Mouse (Mus musculus) adrenal gland, postnatal 14 days (tissue): ENCODE results near the gene Slc22a23. TPM values are rescaled to one million over a fixed set of nuclear protein-coding genes. Genes with fewer than 3 reads are reported as not detected.
A peak's percentile ranks its signal among the peaks of the same experiment; 100 is the strongest.

ENCODE experiments used
- DNase-seq: peaks from one replicate; pipeline ENCODE4 v3.0.0; 2021; ENCODE audit warnings: mixed read lengths
- total RNA-seq: library from RNA; stranded (reverse); gene quantifications from 2 replicates; pipeline ENCODE4 v1.2.3, GENCODE M21; 2021

Slc22a23 gene
- total RNA-seq, 1 experiment from 2014 or later = 11.3 TPM

- peak; percentile 13 for DNase-seq
Observed at GRCm38 (mm10) chr13:34343719-34344375, 1.1 kb downstream of the Slc22a23 start.

GRCm38 (mm10) chr13:34342286-34342890 is 2.6 kb downstream of the Slc22a23 start:
- DNase-seq = no peak

- DNase-seq = no peak
Observed at GRCm38 (mm10) chr13:34336895-34337294, 8.1 kb downstream of the Slc22a23 start.

DNA sequence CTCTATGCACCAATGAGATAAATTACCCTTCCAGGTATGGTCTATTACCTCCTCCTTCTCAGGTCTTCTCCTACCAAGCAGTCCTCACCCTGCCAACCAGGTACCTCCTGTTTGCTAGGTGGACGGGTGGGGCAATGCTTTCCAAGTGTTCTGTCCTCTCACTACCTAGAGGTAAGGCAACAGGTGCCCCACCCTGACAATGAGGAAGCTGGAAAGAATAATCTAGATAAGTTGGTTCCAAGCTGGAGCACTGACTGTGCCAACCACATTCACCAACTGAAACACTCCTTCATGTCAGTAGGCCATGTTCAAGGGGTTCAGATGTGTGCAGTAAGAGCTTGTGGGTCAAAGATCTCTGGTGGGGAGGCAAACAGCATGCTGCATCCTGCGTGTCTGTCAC is 10.1 kb downstream of the Slc22a23 start:
- no peak for DNase-seq

- DNase-seq = peak; percentile 67
Observed at GRCm38 (mm10) chr13:34332762-34333161, 12.2 kb downstream of the Slc22a23 start.

DNA sequence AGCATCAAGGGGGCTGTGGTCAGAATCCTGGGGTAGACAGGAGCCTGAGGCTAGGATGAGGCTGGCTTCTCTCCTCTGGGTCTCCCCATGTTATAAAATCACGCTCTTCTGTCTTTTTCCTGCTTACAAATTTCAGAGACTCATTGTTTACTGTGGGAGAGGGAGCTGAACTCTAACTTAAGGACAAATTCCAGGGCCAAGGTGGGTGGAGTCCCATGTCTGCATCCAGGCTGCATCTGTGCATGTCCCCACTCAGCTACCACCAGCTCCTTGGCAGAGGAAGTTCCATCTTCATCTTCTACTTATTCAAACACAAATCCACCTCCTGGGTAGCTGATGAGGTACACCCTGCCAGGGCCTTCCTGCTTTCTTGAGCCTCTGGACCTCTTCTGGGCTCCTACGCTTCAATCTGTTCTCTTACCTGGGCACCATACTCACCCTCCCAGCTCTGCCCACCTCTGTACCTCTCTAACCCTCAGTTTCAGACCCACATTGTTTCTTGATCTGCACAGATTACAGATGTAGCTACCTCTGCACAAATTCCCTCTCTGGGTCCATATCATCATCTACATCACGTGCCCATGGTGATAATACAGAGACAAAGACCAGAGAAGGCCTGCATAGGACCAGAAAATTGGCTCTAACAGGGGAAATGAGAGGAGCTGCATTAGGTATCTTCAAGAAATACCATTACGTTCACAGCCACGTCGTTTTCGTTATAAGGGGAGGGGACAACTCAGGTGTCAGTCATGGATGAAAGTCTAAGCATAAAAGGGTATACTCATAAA is 13.4 kb downstream of the Slc22a23 start:
- DNase-seq = no peak

DNA sequence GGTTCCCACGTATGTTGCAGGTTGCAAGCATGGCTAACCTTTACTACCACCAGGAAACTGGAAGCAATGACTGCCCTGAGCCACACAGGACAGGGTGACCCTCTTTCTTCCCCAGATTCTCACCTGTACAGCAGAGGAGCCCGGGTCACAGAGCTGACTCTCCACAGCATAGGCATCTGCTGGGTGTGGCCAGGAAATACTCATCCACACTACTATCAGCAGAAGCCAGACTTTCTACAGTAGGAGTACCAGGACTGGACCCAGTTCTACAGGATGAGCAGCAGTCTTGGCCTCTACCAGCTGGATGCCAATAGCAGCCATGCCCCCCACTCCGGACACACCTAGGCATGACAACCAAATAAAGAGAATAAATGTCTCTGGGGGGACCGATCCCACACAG is 15.4 kb downstream of the Slc22a23 start:
- no peak for DNase-seq

DNA sequence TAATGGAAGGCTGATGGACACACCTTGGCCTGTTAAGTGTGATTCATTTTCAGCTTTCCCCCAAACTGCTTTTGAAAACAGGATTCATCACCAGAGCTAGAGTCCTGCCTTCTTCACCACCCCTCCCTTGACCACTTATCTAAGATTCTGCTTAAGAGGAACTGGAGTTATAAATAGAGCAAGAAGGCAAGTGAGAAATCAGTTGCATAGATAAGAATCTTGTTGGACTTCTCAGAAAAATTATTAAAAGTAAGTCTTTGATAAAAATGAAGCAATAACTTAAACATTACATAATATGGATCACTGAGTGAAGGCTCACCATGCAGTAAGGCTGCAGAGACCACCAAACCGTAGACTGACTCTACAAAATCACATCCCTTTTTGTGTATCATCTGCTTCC is 18.0 kb downstream of the Slc22a23 start:
- no peak for DNase-seq

GRCm38 (mm10) chr13:34323361-34323760 is 21.6 kb downstream of the Slc22a23 start:
- DNase-seq = no peak

DNA sequence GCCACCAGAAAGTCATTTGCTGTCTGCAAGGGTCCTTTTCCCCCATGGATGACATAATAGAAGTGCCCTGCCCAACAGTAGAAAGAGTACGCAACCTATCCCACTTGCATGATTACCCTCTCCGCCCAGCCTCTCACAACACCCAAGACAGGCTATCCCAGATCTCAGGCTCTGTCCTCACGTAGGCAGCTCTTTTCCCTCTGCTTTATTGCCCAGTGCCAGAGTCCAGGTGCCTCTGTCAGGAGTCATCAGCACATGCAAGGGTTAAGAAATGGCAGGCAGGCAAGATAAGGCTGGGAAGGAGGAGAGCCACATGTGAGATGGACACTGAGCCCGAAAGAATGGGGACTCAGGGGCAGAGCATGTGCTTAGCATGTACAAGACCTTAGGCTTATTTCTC is 24.5 kb downstream of the Slc22a23 start:
- no peak for DNase-seq

GRCm38 (mm10) chr13:34317051-34317450 is 27.9 kb downstream of the Slc22a23 start:
- DNase-seq = no peak

DNA sequence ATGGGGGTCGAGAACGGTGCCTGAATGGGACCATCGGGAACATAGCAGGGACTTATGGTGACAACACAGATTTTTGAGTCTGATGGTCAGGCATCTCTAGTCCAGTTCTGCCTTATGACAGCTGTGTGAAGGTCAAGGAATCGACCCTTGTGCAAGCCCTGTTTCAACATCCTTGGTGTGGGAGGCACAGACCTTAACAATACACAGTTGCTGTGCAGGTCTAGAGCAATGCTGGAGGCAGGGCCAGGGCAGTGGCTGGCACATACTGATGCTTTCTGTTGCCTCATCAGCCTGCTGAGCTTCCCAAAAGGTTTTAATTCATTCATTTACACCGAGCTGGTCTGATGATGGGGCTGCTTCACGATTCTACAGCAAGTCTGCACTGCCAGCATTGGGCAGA is 28.5 kb downstream of the Slc22a23 start:
- DNase-seq = peak; percentile 49

- no peak for DNase-seq
Observed at GRCm38 (mm10) chr13:34313033-34313491, 31.9 kb downstream of the Slc22a23 start.

- DNase-seq = no peak
Observed at GRCm38 (mm10) chr13:34312346-34313002, 32.5 kb downstream of the Slc22a23 start.

DNA sequence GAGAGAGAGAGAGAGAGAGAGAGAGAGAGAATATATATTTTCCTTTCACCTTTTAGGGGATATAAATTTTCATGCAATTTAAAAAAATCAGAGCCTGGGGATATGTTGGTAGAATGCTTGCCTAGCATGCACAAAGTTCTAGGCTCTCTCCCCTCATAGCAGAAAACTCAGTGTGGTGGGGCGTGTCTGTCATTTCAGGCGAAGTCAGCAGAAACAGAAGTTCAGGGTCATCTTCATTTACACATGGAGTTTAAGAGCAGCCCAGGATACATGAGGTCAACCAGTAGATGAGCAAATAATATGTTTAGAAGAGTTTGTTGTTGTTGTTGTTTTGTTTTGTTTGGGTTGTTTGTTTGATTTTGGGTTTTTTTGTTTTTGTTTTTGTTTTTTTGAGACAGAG is 33.4 kb downstream of the Slc22a23 start:
- no peak for DNase-seq

DNA sequence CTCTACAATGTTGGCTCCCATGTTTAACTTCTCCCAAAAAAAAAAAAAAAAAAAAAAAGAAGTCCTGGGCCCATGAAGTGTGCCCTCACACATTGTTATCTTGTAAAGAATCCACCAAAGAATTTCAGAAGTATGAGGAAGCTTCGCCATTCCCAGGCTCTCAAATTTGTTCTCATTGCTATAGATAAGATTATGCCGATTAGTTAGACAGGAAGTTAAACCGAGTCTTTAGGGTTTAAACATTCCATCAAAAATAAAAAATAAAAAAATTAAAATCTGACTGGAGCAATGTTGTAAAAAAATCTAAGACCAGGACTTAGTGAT is 36.4 kb downstream of the Slc22a23 start:
- no peak for DNase-seq

DNA sequence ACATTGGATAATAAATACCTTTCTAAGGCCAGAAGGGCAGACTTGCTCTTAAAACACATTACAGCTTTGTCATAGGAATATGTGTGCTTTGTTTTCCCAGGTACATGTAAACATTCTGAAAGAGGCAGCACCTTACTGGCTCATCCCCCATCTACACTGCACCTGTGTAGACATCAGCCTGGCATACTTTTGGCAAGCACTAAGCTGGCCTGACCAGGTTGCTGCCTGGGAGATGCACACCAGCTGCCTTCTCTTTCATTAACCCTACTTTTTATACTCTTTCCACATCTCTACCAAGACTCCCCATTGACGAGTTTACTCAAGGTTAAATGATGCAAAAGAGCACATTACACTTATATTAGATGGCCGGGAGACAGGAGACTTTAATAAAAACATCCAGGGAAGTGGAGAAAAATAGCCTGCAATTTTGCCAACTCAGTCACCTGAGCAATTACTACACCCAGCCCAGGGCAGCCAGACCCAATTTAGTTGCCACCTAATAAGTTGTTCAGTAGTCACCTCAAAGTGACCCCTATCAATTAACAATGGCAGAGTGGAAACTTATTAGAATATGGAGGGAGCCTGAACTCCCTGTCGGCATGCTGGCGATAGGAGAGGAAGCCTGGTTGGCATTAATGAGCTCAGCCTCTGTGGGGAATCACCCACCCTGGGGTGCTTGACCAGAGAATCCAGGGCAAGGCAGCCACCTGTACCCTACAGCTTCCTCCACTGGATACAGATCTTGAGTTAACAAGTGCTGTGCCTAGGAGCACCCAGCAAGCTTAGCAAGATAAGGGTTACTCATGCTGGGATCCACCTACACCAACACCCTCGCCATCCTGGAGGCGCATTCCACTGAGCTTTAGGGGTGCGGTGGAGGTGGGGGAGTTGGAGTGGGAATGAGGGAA is 37.0 kb downstream of the Slc22a23 start:
- DNase-seq = no peak

- no peak for DNase-seq
Observed at GRCm38 (mm10) chr13:34305964-34306671, 38.9 kb downstream of the Slc22a23 start.

GRCm38 (mm10) chr13:34304896-34305295 is 40.1 kb downstream of the Slc22a23 start:
- DNase-seq = no peak

- DNase-seq = no peak
Observed at GRCm38 (mm10) chr13:34303386-34304016, 41.5 kb downstream of the Slc22a23 start.

DNA sequence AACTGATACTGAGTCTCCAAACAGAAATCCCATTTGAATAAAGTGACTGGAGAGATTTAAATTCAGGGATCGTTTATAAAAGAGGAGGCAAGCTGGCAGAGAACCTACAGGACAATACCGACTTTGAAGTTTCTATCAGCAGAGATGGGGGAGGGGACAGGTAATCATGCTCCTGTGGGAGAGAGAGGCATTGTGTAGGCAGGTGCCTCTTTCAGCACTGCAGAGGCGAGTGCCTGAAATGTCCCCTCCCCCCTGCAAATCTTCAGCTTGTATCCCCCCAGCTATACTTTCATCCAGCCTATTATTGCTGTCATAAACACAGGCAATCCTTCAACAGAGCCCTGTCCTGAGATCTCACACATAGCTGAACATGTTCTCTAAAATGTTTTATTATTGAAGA is 43.4 kb downstream of the Slc22a23 start:
- DNase-seq = no peak
